Mouse (Mus musculus) bone marrow macrophage, adult 2 months (primary cell): Measurements from ENCODE around the gene 1810046K07Rik.

ENCODE experiments used
- CTCF ChIP-seq: IDR thresholded peaks from 2 replicates; pipeline ENCODE4 v1.5.1; 2012; ENCODE audit warnings: low read depth, mild to moderate bottlenecking, low read length, moderate library complexity
- POLR2A ChIP-seq: IDR thresholded peaks from 2 replicates; pipeline ENCODE4 v1.6.1; 2012; ENCODE audit warnings: mild to moderate bottlenecking, low read depth, low read length, borderline replicate concordance

DNA sequence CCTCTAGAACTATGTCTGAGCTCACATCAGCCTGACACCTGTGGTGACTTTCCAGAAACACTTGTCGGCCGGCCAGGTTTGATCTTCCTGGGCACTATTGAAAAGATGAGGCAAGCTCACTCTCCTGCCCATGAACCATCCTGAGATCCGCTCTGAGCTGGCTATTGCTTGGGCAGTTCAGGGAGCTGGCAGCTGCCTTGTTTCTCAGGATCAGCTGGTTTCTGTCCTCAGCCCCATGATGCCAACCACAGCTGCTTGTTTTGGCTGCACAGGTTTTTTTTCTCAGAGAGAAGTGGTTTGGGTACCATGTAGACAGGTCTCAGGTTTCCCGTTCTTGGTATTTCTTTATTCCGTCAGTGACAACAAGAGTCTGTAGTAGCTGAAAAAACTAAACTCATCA is 70.3 kb downstream of the 1810046K07Rik start:
- TF ChIP-seq CTCF (no peak), POLR2A (no peak)
